Mouse (Mus musculus) gastrocnemius, adult 8-10 months (tissue): ENCODE measurements around the gene Lamp1. TPM values are rescaled to one million over a fixed set of nuclear protein-coding genes. Genes with fewer than 3 reads are reported as not detected.

ENCODE experiments used
- DNase-seq, 2 experiments: peaks; one replicate each; pipeline ENCODE4 v3.0.0; 2022; ENCODE audit warnings: low spot score in 2 of 2
- total RNA-seq, 4 experiments: library from RNA; stranded (reverse); gene quantifications; 2 replicates each; pipeline ENCODE4 v1.2.4; 2022

Lamp1 gene
- total RNA-seq, 4 experiments from 2014 or later, result 405 to 451 (median 426) TPM

- no peak for DNase-seq
Observed at GRCm38 (mm10) chr8:13199385-13200061, 40.6 kb downstream of the Lamp1 start.

- DNase-seq, result no peak
Observed at GRCm38 (mm10) chr8:13200301-13201012, 41.5 kb downstream of the Lamp1 start, which contains the start of gene Grtp1. Gene Grtp1, minus strand, starts transcription at chr8:13200620.

- DNase-seq, result no peak
Observed at GRCm38 (mm10) chr8:13201013-13201334, 42.0 kb downstream of the Lamp1 start.

DNA sequence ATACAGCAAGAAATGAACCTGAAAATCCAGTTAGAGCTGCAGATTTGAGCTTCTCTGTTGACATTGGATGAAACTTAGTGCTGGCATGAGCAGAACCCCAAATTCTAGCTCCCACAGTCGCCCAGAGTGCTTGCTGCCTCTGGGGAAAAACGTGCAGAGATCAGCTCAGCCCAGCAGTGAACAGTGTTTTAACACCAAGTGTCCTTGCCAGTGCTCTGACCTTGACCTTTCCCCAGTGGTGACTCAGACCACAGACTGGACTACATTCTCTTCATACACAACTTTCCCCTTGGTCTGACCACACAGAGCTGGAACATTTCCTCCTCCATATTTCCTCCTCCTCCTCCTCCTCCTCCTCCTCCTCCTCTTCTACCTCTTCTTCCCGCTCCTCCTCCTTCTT is 43.1 kb downstream of the Lamp1 start:
- DNase-seq, result no peak

GRCm38 (mm10) chr8:13202806-13203205 is 43.8 kb downstream of the Lamp1 start:
- DNase-seq, result no peak

- no peak for DNase-seq
Observed at GRCm38 (mm10) chr8:13203472-13203871, 44.5 kb downstream of the Lamp1 start.

DNA sequence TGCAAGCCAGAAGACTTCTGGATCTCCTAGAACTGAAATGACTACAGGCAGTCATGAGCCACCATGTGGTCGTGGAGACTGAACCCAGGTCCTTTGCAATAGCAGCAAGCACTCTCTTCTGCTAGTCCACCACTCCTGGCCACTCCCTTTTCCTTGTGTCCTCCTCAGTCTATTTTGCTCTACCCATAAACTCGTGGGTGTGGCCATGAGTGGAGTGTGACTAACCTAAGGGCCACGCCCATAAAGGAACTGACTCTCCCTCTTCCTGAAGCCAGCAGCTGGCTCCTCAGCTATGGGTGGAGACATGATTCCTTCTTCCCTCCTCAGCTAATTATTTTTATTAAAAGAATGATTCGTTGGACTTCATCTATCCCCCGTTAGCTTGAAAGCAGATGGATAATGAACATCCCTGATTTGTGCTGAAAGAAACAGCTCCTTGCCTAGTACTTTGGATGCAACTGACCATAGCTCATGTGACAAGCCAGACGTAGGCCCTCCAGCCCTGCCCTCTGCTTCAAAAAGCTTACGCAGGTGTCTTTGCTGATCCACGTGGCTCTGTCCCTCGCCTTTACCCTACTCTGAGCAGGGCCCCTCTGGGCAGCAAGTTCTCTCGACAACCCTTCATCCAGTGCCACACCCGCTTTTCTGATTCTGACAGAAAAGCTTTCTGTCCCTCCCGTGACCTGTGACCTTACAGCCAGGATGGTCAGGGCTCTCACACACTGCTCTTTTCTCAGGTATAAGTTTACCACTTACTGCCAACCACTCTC is 45.6 kb downstream of the Lamp1 start:
- peak; percentile 23 to 53 for DNase-seq

- DNase-seq, result no peak
Observed at GRCm38 (mm10) chr8:13205311-13205710, 46.4 kb downstream of the Lamp1 start.

DNA sequence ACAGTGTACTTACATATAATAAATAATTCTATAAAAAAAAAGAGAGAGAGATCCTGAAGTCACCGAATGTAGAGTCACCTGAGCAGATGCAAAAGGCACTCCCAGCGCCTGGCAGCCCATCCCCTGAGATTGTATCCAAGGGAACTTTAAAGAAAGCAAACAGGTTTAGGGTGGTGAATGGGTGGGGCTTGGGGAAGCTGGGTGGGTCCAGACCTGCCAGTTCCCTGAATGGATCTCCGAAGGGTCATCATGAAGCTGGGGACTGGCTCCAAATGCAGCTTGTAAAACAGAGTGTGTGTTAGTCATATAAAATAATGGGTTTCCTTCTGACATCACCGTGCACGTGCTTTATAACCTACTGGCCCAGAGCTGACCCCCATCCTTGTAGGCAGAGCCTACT is 47.3 kb downstream of the Lamp1 start:
- no peak for DNase-seq

DNA sequence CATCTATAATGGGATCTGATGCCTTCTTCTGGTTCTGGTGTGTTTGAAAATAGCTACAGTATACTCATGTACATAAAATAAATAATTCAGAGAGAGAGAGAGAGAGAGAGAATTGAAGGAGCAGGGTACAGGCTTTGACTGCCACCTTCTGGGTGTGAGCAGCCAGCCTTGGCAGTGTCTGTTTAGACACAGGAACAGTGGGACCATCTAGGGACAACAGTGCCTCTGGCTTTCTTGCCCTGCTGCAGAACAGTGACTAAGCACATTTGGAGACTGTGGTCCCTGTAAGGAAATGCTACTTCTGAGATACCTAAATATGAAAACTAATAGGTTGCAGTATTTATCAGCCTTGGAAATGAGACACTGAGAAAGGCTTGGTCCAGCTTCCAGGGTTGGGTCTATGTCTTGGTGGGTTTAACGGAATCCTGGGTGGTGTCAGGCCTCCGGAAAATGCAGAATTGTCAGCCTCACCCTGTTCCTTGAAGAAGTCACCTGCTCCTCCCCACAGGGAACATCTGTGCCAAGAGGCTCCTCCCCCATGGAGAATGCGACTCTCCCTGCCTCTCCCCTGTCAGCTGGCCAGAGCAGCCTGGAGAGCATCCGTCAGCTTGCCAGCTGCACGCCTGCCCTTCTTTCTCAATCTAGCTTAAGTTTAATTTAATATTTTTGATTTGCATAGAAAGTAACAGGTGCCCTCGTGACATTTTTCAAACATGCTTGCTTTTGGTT is 49.8 kb downstream of the Lamp1 start:
- DNase-seq, result peak; percentile 74 to 83

- peak; percentile 54 to 61 for DNase-seq
Observed at GRCm38 (mm10) chr8:13209770-13210169, 50.8 kb downstream of the Lamp1 start.

- peak; percentile 90 to 93 for DNase-seq
Observed at GRCm38 (mm10) chr8:13213479-13214268, 54.7 kb downstream of the Lamp1 start.

- no peak for DNase-seq
Observed at GRCm38 (mm10) chr8:13216386-13216785, 57.4 kb downstream of the Lamp1 start.

DNA sequence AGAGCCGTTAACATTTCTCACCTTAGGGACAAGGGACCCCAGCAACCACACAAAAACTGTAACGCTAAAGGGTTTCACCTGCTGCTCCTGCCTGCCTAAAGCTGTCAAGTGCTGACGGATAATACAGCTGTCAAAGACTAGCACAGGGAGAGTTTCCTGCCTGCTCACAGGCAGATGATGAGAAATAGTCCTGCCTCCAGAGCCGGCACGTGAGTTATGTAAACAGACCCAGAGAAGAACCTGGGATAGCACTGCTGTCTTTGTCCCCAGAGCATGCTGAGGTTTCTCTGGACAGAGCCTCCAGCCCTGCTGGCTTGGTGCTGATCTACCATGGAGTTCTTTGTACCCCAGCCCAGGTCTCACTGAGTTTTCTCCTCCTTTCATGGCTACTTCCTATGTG is 58.1 kb downstream of the Lamp1 start:
- no peak for DNase-seq

- no peak for DNase-seq
Observed at GRCm38 (mm10) chr8:13217986-13218385, 59.0 kb downstream of the Lamp1 start.

DNA sequence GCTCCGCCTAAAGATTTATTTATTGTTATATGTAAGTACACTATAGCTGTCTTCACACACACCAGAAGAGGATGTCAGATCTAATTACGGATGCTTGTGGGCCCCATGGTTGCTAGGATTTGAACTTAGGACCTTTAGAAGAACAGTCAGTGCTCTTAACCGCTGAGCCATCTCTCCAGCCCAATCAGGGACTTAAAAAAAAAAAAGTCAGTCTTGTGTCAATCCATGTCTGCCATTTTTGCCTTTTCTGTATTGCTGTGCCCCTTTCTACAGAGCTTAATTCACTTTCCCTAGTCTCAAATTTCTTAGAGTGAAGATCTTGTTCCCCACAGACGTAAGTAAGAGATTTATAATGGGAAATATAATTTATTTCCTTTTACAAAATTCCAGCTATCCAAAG is 59.5 kb downstream of the Lamp1 start:
- no peak for DNase-seq

GRCm38 (mm10) chr8:13224426-13224825 is 65.5 kb downstream of the Lamp1 start:
- DNase-seq, result no peak
